Mouse (Mus musculus) right cerebral cortex, postnatal 25 days (tissue): Measurements from ENCODE around the gene Hivep3.
A peak's percentile ranks its signal among the peaks of the same experiment; 100 is the strongest.

Source experiments
- DNase-seq: peaks from one replicate; pipeline ENCODE4 v3.0.0; 2022

Gene Hivep3

DNA sequence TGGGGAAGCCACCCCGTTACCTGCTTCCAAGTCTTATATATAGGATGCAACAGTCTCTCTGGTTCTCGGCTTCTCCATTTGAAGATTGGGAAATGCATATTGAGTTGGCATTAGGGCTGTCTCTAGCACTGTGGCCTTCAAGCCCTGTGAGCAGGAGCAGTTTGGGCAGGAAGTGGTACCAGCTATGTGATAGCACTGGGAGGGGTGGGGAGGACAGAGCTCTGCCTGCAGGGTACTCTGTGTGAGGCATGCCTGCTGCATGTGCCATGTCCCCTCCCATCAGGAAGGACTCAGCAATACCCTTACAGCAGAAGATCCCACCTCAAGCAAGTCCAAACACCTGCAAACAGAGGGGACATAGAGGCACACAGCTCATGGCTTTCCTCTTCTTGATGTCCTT is 142.0 kb downstream of the Hivep3 start:
- no peak for DNase-seq

- no peak for DNase-seq
These were observed 143.1 kb downstream of the Hivep3 start for GRCm38 (mm10) chr4:119876535-119877160.

GRCm38 (mm10) chr4:119878218-119878617 is 144.6 kb downstream of the Hivep3 start:
- no peak for DNase-seq

DNA sequence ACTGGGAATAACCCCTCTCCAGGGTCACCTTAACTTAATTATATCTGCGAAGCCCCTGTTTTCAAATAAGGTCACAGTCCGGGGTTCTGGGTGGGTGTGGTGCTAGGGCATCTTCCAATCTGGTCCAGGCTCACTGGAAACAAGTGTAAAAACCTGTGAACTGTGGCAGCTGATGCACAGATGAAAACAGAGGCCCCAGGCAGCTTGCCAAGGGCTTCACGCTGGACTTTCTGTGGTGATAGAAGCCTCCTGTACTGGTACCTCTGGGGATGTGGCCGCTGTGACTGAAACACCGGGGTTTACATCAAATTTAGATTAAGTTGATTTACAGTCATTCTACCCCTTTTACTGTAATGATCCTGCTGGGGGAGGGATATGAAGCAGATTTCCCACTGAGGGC is 146.1 kb downstream of the Hivep3 start:
- DNase-seq = no peak

DNA sequence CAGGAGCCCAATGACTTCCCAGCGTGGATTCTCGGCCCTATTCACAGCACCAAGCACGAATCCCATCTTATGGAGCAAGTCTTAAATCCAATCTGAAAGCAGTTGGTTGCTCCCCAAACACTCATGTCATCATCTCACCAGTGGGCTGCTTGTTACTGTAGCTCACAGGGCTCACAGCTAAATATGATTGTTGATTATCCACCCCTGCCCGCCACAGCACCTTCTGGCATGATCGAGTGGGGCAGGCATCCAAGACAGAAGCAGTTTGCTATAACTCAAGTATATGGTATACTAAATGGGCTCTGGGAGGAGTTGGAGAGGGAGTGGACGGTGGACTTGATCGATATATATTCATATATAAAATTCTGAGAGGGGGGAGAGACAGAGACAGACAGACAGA is 146.7 kb downstream of the Hivep3 start:
- DNase-seq = peak; percentile 64

- no peak for DNase-seq
These were observed 147.7 kb downstream of the Hivep3 start for GRCm38 (mm10) chr4:119881292-119881691.

DNA sequence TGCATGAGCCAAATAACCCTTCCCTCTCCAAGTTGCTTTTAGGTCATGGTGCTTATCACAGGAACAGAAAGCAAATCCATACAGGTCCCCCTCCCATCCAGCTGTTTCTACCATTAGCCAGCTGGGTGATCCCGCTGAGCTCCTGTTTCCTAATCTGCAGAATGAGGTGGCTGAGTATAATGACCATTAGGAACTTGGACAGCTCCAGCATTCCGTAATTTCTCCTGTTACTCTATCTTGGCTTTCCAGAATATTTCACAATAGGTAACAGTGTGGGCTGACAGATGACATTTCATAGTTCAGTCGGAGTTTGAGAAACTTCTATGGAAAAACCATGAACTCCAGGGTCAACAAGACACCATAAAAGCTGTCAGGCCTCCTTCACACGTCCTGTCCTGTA is 148.8 kb downstream of the Hivep3 start:
- no peak for DNase-seq

DNA sequence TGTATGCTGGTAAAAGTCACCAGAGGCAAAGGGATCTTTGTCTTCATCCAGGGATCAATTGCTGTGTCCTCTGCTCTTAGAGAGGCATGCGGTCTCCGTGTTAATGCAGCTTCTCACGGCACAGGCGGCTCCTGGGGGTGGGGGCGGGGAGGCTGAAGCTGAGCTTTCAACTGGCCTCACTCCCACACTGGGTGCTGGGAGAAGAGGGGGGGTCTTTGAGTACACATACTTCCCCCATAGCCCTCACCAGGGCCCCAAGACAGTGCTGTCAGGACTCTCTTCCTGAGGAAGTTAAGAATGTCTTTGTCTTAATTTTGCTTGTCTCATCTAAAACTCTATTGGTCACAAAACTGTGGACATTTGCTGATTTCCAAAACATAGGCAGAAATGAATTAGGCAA is 149.2 kb downstream of the Hivep3 start:
- no peak for DNase-seq

DNA sequence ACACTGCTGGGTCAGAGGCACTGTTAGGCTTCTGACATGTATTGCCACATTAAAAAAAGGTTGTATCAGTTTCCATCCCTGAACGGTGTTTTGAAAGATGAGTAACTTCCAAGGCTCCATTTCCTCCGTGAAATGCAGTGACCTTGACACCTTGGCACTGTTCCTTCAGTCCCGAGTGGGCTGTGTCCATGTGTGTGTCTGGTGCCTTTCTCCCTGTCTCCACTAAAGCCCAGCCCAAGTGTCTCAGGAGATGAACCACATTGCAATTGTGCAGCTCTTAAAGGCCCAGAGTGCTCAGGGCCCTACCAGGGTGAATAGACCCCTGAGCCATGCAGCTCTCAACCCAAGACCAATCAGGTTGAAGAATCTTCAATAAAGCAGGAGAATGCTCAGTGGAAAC is 153.0 kb downstream of the Hivep3 start:
- DNase-seq = no peak

DNA sequence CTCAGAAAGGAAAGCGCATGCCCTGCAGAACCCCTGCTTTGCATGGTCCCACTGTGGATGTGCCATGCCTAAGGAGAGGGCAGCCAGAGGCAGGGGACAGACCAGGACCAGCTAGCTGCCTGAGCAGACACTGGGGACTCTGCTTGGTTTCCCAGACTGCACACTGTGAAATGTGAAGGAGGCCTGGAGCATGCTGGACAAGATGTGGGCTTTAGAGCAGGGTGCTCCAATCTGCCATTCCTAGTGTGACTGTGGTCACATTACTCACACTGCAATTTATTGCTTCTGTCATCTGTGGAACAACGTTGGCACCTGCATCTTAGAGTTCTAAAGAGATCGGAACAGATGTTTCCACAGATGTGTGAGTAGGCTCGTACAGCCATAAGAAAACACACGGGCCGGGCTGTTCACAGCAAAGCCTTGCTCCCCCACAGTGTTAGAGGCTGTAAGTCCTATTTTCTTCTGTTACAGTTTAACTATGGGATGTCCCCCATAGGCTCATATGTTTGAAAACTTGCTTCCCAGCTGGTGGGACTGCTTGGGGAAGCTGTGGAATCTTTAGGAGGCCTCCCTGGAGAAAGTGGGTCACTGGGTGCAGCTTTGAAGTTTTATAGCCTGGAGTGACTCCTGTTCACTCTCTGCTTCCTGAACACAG is 154.1 kb downstream of the Hivep3 start:
- DNase-seq = no peak

GRCm38 (mm10) chr4:119889760-119890159 is 156.2 kb downstream of the Hivep3 start:
- no peak for DNase-seq

GRCm38 (mm10) chr4:119893255-119893779 is 159.7 kb downstream of the Hivep3 start:
- no peak for DNase-seq

GRCm38 (mm10) chr4:119894797-119895458 is 161.3 kb downstream of the Hivep3 start:
- DNase-seq = no peak

GRCm38 (mm10) chr4:119895504-119895903 is 161.9 kb downstream of the Hivep3 start:
- no peak for DNase-seq

- no peak for DNase-seq
These were observed 163.0 kb downstream of the Hivep3 start for GRCm38 (mm10) chr4:119896572-119896971.

DNA sequence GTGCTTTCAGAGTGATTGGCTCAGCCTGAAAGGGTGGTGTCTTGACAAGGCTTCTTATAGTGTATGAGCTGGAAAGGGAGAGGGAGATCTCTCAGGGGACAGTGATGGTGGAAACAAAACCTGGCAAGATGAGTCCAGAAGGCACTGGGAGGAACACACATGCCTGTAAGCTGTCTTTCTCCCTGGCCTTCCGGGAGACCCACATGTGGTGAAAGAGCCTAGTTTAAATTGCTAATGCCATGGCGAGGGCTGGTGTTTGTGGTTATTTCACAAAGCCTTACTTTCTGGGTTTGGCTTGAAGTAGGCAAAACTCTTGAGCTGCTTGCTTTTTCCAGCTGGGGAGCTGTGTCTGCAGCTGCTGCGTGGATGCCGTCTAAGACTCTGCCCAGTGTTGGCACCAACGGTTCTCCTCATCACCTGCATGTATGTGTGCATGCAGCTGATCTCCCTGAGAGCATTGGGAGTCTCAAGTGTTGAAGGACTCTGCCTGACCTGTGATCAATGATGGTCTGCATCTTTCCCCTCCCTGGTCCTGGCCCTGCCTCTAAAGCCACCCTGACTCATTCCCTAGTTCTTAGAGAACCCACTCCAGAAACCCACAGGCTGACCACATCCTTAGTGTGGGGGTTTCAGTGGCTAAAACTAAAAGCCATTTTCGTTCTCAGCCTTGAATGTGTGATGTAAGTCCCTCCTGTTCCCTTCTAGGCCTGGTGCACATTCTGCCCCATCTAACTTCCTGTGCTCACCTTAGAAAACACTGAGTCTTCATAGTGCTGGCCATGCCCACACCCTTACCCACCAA is 163.7 kb downstream of the Hivep3 start:
- DNase-seq = no peak

- peak; percentile 77 for DNase-seq
These were observed 168.2 kb downstream of the Hivep3 start for GRCm38 (mm10) chr4:119901556-119902491.

GRCm38 (mm10) chr4:119903328-119903727 is 169.7 kb downstream of the Hivep3 start:
- peak; percentile 36 for DNase-seq

GRCm38 (mm10) chr4:119903806-119904205 is 170.2 kb downstream of the Hivep3 start:
- no peak for DNase-seq

DNA sequence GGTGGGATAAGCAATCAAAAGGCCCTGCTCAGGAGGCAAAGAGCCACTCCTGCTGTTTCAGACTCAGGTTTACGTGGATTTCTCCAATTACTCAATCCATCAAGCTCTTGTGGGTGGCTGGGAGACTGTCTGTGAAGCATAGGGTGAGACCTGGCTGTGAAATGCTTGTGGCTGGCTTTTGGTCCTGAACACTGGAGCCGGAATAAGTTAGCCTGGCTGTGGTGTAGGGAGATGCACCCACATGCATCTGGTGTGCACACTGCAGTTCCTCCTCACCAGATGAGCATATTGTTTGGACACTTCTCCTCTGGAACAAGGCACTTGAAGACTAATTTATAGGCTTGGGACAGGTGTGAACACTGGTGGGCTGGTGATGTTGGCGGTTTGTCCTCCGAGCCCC is 170.7 kb downstream of the Hivep3 start:
- peak; percentile 30 for DNase-seq

- no peak for DNase-seq
These were observed 173.5 kb downstream of the Hivep3 start for GRCm38 (mm10) chr4:119907106-119907505.
